Mouse (Mus musculus): ENCODE measurements around the gene Foxp1. TPM values are rescaled to one million over a fixed set of nuclear protein-coding genes. Genes with fewer than 3 reads are reported as not detected.
A peak's percentile ranks its signal among the peaks of the same experiment; 100 is the strongest.

Foxp1 gene
- polyA plus RNA-seq, 1 experiment from 2014 or later: 99.3 TPM

GRCm38 (mm10) chr6:99412598-99412997, 109.9 kb downstream of the Foxp1 start:
- Histone ChIP-seq H3K27ac (no peak overlapping the region), H3K4me1 (peaks cover 26% of the 10 kb centered on the region; the same call in 1 of the 2 replicates), H3K4me3 (no peak overlapping the region), H3K27me3 (ENCODE audit: insufficient read depth, poor library complexity, severe bottlenecking) (no peaks in the 10 kb centered on the region), H3K9me3 (no peaks in the 10 kb centered on the region), H3K36me3 (no peaks in the 10 kb centered on the region)
- 88% methylated on average over 6 of the region's 6 CpGs for WGBS
- DNase-seq (ENCODE audit: low spot score): no peak

DNA sequence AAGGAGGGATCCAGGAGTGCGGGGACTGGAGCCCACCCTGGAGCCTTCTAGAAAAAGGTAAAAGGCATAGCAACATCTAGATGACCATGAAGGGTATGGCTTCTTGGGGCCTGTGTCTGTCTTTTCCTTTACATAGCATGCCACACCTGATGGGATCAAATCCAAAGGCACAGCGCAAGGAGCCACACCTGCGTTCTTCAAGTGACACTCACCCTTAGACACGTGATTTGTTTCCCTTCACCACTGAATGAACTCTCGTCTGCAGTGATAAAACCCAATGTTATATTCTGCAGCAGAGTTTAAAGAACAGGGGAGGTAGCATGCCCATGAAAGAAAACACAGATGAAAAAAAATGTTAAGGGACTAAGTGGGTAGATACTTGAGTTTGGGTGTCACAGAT, 112.9 kb downstream of the Foxp1 start:
- no peak overlapping the region for H3K27ac ChIP-seq
- no peak overlapping the region for H3K4me3 ChIP-seq
- no peaks in the 10 kb centered on the region for H3K9me3 ChIP-seq
- peaks cover 26% of the 10 kb centered on the region; the same call in 1 of the 2 replicates for H3K4me1 ChIP-seq
- WGBS: 76% methylated on average over 5 of the region's 5 CpGs
- no peak for DNase-seq (ENCODE audit: low spot score)
- H3K27me3 ChIP-seq (ENCODE audit: insufficient read depth, poor library complexity, severe bottlenecking): no peaks in the 10 kb centered on the region
- no peaks in the 10 kb centered on the region for H3K36me3 ChIP-seq

DNA sequence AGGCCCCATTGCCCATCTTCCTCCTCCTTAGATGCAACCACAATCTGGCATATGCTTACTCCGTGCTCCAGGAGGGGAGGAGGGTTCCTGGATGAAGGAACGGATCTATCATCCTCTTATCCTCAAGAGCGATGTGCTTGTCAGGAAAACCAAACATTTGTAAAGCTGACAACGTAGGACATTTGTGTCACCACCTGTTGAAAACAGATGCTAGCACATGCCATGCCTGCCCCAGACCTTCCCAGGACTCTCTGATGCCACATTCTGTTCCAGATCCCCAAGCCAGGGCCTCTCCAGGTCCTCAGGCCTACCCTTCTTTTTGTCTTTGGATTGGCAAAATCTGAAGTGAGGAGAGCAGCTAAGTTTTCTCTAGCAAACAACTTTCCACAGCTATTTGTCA, 113.6 kb downstream of the Foxp1 start:
- Histone ChIP-seq H3K4me3 (no peak overlapping the region), H3K36me3 (no peaks in the 10 kb centered on the region)
- 43% methylated on average over 4 of the region's 4 CpGs for WGBS

GRCm38 (mm10) chr6:99403755-99404390, 118.6 kb downstream of the Foxp1 start:
- no peaks in the 10 kb centered on the region for H3K9me3 ChIP-seq
- H3K36me3 ChIP-seq: no peaks in the 10 kb centered on the region
- no peaks in the 10 kb centered on the region for H3K27me3 ChIP-seq (ENCODE audit: insufficient read depth, poor library complexity, severe bottlenecking)
- peaks cover 15% of the 10 kb centered on the region for H3K4me1 ChIP-seq
- no peak for DNase-seq (ENCODE audit: low spot score)
- WGBS: 90% methylated on average over 6 of the region's 6 CpGs
- H3K27ac ChIP-seq: no peak overlapping the region
- no peak overlapping the region for H3K4me3 ChIP-seq

More for the DNA sequence above, 113.6 kb downstream of the Foxp1 start:
- Histone ChIP-seq H3K27ac (no peak overlapping the region), H3K9me3 (no peaks in the 10 kb centered on the region), H3K4me1 (peaks cover 26% of the 10 kb centered on the region; the same call in 1 of the 2 replicates), H3K27me3 (ENCODE audit: insufficient read depth, poor library complexity, severe bottlenecking) (no peaks in the 10 kb centered on the region)
- DNase-seq (ENCODE audit: low spot score): no peak

DNA sequence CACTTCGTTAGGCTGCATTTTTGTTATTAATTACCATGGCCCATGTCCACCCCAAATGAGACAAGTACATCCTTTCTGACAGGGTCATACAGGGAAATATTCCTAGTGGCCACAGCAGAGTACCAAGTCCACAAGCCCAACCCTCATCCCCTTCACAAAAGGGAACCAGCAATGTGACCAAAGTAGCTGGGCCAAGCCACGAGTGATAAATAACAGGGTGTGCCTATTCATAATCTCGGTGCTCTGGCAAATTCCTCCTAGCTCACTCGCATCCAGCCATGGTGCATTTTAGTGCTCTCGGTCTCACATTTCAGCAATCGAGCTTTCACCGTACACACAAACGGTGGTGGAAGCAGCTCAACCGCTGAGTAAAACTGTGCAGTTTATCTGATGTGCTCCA, 119.6 kb downstream of the Foxp1 start:
- H3K27ac ChIP-seq: no peak overlapping the region
- no peak for DNase-seq (ENCODE audit: low spot score)
- no peaks in the 10 kb centered on the region for H3K27me3 ChIP-seq (ENCODE audit: insufficient read depth, poor library complexity, severe bottlenecking)
- peaks cover 13% of the 10 kb centered on the region for H3K4me1 ChIP-seq
- WGBS: 80% methylated on average over 9 of the region's 9 CpGs
- H3K4me3 ChIP-seq: no peak overlapping the region
- H3K36me3 ChIP-seq: 0 out of 2 replicates have a peak, but pooled peaks cover 2% of the 10 kb centered on the region
- H3K9me3 ChIP-seq: no peaks in the 10 kb centered on the region

GRCm38 (mm10) chr6:99402370-99402769, 120.2 kb downstream of the Foxp1 start:
- DNase-seq (ENCODE audit: low spot score): no peak
- Histone ChIP-seq H3K9me3 (no peaks in the 10 kb centered on the region), H3K27ac (no peak overlapping the region), H3K36me3 (peaks cover 7% of the 10 kb centered on the region; the same call in 1 of the 2 replicates), H3K27me3 (ENCODE audit: insufficient read depth, poor library complexity, severe bottlenecking) (no peaks in the 10 kb centered on the region), H3K4me3 (no peak overlapping the region), H3K4me1 (peaks cover 13% of the 10 kb centered on the region)
- 66% methylated on average over 3 of the region's 3 CpGs for WGBS

GRCm38 (mm10) chr6:99401801-99402200, 120.7 kb downstream of the Foxp1 start:
- no peaks in the 10 kb centered on the region for H3K9me3 ChIP-seq

GRCm38 (mm10) chr6:99401211-99401610, 121.3 kb downstream of the Foxp1 start:
- Histone ChIP-seq H3K4me3 (no peak overlapping the region), H3K27me3 (ENCODE audit: insufficient read depth, poor library complexity, severe bottlenecking) (no peaks in the 10 kb centered on the region), H3K27ac (no peak overlapping the region), H3K4me1 (peaks cover 13% of the 10 kb centered on the region), H3K36me3 (peaks cover 8% of the 10 kb centered on the region; the same call in 1 of the 2 replicates), H3K9me3 (no peaks in the 10 kb centered on the region)
- 67% methylated on average over 2 of the region's 2 CpGs for WGBS
- no peak for DNase-seq (ENCODE audit: low spot score)

More at GRCm38 (mm10) chr6:99401801-99402200, 120.7 kb downstream of the Foxp1 start:
- H3K36me3 ChIP-seq: peaks cover 8% of the 10 kb centered on the region; the same call in 1 of the 2 replicates
- 78% methylated on average over 6 of the region's 6 CpGs for WGBS
- H3K4me3 ChIP-seq: no peak overlapping the region
- H3K27me3 ChIP-seq (ENCODE audit: insufficient read depth, poor library complexity, severe bottlenecking): no peaks in the 10 kb centered on the region
- no peak overlapping the region for H3K27ac ChIP-seq
- peaks cover 13% of the 10 kb centered on the region for H3K4me1 ChIP-seq
- DNase-seq (ENCODE audit: low spot score): no peak

- DNase-seq (ENCODE audit: low spot score): no peak
- Histone ChIP-seq H3K4me3 (no peak overlapping the region), H3K27ac (no peak overlapping the region), H3K27me3 (ENCODE audit: insufficient read depth, poor library complexity, severe bottlenecking) (no peaks in the 10 kb centered on the region), H3K4me1 (no peaks in the 10 kb centered on the region), H3K36me3 (peaks cover 8% of the 10 kb centered on the region; the same call in 1 of the 2 replicates), H3K9me3 (no peaks in the 10 kb centered on the region)
- 73% methylated on average over 12 of the region's 12 CpGs for WGBS
Measured at GRCm38 (mm10) chr6:99395745-99396144, 126.8 kb downstream of the Foxp1 start.

GRCm38 (mm10) chr6:99394801-99395200, 127.7 kb downstream of the Foxp1 start:
- Histone ChIP-seq H3K27ac (no peak overlapping the region), H3K4me3 (no peak overlapping the region), H3K9me3 (no peaks in the 10 kb centered on the region), H3K4me1 (peaks cover 2% of the 10 kb centered on the region; the same call in 1 of the 2 replicates), H3K27me3 (ENCODE audit: insufficient read depth, poor library complexity, severe bottlenecking) (no peaks in the 10 kb centered on the region), H3K36me3 (peaks cover 8% of the 10 kb centered on the region; the same call in 1 of the 2 replicates)
- 64% methylated on average over 5 of the region's 5 CpGs for WGBS
- DNase-seq (ENCODE audit: low spot score): no peak

GRCm38 (mm10) chr6:99392484-99392883, 130.0 kb downstream of the Foxp1 start:
- Histone ChIP-seq H3K27ac (no peak overlapping the region), H3K9me3 (no peaks in the 10 kb centered on the region), H3K27me3 (ENCODE audit: insufficient read depth, poor library complexity, severe bottlenecking) (no peaks in the 10 kb centered on the region), H3K4me3 (no peak overlapping the region), H3K36me3 (peaks cover 2% of the 10 kb centered on the region; the same call in 1 of the 2 replicates), H3K4me1 (peaks cover 22% of the 10 kb centered on the region)
- DNase-seq (ENCODE audit: low spot score): no peak
- WGBS: 89% methylated on average over 6 of the region's 6 CpGs

DNA sequence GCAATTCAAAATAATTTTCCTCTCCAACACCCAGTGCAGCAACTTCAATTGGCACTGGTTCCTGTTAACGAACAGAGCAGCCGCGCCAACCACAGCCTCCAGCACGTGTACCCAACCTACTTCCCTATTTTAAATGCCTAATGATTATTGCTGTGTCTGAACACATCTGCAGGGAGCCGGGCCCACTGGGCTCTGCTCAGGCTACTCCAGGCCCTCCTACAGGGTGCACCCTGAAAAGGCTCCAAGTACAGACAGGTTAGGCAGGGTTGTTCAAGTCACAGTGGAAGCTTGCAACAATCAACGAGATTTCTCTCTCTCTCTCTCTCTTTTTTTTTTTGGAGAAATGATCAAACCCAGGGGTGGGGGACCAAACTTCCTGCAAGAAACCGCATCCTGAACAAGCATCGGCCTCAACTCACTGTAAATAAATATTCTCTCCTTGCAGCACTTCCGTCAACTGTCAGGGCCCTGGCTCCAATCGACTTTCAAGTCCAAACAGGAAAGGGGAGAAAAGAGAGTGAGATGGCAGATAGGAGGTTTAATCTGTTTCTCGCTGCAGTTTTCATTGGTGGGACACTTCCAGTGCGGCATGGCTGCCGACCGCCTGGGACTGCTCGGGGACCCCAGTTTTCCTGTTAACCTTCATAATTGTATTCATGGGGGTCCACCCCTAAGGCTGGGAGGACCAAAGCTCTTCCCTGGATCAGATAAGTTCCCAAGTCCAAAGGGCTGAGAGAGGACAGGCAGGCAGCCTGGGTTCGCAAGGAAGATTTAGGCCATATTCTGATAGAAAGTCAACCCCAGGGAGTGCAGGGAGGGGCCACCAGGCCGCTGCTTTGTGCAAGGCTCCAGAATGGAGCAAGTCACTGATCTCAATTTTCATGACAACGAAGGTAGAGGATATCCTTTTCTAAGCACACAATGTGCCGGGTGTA, 133.5 kb downstream of the Foxp1 start:
- no peak overlapping the region for H3K4me3 ChIP-seq
- H3K27ac ChIP-seq: peak overlapping the region; percentile 65
- WGBS: 61% methylated on average over 19 of the region's 19 CpGs
- peaks cover 35% of the 10 kb centered on the region for H3K4me1 ChIP-seq
- H3K9me3 ChIP-seq: no peaks in the 10 kb centered on the region
- no peak for DNase-seq (ENCODE audit: low spot score)
- peaks cover 3% of the 10 kb centered on the region; the same call in 1 of the 2 replicates for H3K36me3 ChIP-seq
- no peaks in the 10 kb centered on the region for H3K27me3 ChIP-seq (ENCODE audit: insufficient read depth, poor library complexity, severe bottlenecking)

DNA sequence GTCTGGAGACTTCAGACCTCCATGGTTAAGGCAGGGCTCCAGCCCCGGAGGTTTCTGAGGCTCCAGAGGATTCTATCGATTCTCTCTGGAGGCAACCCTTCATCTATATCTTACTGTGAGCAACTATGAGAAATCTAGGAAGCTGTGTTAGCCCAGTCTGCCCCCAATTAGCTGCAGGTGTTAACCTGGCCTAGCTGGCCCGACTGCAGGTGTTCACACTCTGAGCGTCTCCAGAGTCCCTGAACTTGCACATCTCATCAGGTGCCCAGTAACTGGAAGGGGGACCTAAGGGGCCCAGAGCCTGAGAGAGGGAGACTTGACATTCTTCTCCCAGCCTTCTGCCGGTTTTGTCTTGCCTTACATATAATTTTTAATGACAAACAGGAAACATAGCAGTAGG, 134.5 kb downstream of the Foxp1 start:
- H3K36me3 ChIP-seq: peaks cover 3% of the 10 kb centered on the region; the same call in 1 of the 2 replicates
- H3K27me3 ChIP-seq (ENCODE audit: insufficient read depth, poor library complexity, severe bottlenecking): no peaks in the 10 kb centered on the region
- H3K4me1 ChIP-seq: peaks cover 44% of the 10 kb centered on the region
- no peak for DNase-seq (ENCODE audit: low spot score)
- WGBS: 84% methylated on average over 5 of the region's 5 CpGs
- H3K27ac ChIP-seq: peak overlapping the region; percentile 17; the same call in 1 of the 2 replicates
- H3K4me3 ChIP-seq: no peak overlapping the region
- no peaks in the 10 kb centered on the region for H3K9me3 ChIP-seq
